Mouse (Mus musculus): ENCODE results near the gene Epb41l2. TPM values are rescaled to one million over a fixed set of nuclear protein-coding genes. Genes with fewer than 3 reads are reported as not detected.

Epb41l2 gene
- polyA plus RNA-seq, 1 experiment, result 44.5 TPM

DNA sequence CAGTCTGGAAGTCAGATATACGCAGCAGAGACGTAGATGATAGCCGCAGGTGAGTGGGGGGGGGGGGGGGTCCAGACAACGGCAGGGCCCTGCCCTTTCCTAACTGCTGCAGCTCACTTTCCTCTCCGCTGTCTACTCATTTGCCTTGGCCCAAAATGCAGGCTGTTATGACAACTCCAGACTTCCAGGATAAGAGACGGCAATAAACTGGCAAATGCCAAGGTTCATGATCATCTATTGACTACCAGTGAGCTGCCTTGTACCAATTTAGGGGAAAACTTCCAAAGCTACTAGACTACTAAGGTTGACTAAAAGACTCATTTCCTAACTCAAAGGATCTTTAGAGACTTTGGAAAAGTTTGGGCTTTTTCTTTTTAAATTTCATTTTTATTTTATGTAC, 177.0 kb downstream of the Epb41l2 start:
- WGBS, result 96% methylated on average over 6 of the region's 6 CpGs
- H3K36me3 ChIP-seq (ENCODE audit: control insufficient read depth, insufficient read depth, low read length), result no peaks in the 10 kb centered on the region
- no peak overlapping the region for H3K4me3 ChIP-seq (ENCODE audit: extremely low read depth, insufficient read depth, insufficient read length)
- no peak overlapping the region for H3K27ac ChIP-seq (ENCODE audit: insufficient read depth, low read length)
- H3K27me3 ChIP-seq (ENCODE audit: control insufficient read depth, insufficient read depth, low read length), result no peaks in the 10 kb centered on the region
- DNase-seq (ENCODE audit: low read depth in 1 of 2, low spot score in 2 of 2), result no peak
- TF ChIP-seq CTCF (IDR thresholded peaks at IDR 0.05; ENCODE audit: extremely low read depth, insufficient read depth, insufficient read length, insufficient replicate concordance) (no peak), POLR2A (IDR thresholded peaks at IDR 0.05; ENCODE audit: low read depth, low read length) (no peak)
- H3K4me1 ChIP-seq (ENCODE audit: control insufficient read depth, insufficient read depth, insufficient read length), result no peaks in the 10 kb centered on the region

DNA sequence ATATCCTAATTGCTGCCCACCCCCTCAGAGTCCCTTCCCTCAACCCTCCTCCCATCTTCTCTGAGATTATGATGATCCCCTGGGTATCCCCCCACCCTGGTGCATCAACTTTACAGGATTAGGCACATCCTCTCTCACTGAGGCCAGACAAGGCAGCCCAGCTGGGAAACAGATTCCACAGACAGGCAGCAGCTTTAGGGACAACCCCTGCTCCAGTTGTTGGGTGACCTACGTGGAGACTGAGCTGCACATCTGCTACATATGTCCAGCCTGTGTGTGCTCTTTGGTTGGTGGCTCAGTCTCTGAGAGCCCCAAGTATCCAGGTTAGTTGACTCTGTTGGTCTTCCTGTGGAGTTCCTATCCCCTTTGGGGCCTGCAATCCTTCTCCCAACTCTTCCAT, 179.1 kb downstream of the Epb41l2 start:
- Histone ChIP-seq H3K36me3 (ENCODE audit: control insufficient read depth, insufficient read depth, low read length) (no peaks in the 10 kb centered on the region), H3K4me3 (ENCODE audit: extremely low read depth, insufficient read depth, insufficient read length) (no peak overlapping the region), H3K27ac (ENCODE audit: insufficient read depth, low read length) (no peak overlapping the region), H3K4me1 (ENCODE audit: control insufficient read depth, insufficient read depth, insufficient read length) (no peaks in the 10 kb centered on the region), H3K27me3 (ENCODE audit: control insufficient read depth, insufficient read depth, low read length) (no peaks in the 10 kb centered on the region)
- TF ChIP-seq CTCF (IDR thresholded peaks at IDR 0.05; ENCODE audit: extremely low read depth, insufficient read depth, insufficient read length, insufficient replicate concordance) (no peak), POLR2A (IDR thresholded peaks at IDR 0.05; ENCODE audit: low read depth, low read length) (no peak)
- WGBS, result 91% methylated on average over 1 of the region's 1 CpGs
- no peak for DNase-seq (ENCODE audit: low read depth in 1 of 2, low spot score in 2 of 2)

DNA sequence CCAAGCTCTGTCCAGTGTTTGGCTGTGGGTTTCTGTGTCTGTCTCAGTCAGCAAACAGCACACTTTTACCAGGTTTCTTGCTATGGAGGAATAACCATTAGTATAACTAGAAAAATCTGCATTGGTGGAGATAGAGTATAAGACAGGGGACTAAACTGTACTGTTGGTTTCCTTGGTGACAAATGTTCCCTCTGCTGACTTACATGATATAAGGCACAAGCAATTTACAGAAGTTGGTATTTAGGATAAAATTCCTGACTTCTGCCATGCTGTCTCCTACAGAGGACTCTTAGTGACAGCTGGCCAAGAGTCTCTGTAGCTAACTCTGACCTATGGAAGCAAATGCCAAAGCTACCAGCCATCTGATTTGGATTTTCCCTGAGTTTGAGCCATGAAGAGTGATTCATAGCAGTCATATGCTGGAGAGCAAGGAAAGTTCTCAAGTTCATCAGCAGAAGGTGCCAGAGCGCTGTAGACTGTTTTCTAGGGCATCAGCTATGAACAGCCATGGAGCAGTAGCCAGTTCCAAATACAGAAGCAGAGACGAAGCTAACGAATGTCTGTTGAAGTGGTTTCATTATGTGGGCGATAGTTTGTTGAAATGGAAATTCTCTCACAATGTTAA, 179.7 kb downstream of the Epb41l2 start:
- Histone ChIP-seq H3K4me1 (ENCODE audit: control insufficient read depth, insufficient read depth, insufficient read length) (no peaks in the 10 kb centered on the region), H3K27me3 (ENCODE audit: control insufficient read depth, insufficient read depth, low read length) (no peaks in the 10 kb centered on the region), H3K4me3 (ENCODE audit: extremely low read depth, insufficient read depth, insufficient read length) (no peak overlapping the region), H3K36me3 (ENCODE audit: control insufficient read depth, insufficient read depth, low read length) (no peaks in the 10 kb centered on the region), H3K27ac (ENCODE audit: insufficient read depth, low read length) (no peak overlapping the region)
- DNase-seq (ENCODE audit: low read depth in 1 of 2, low spot score in 2 of 2), result no peak
- 88% methylated on average over 4 of the region's 4 CpGs for WGBS
- no peak for TF ChIP-seq POLR2A (IDR thresholded peaks at IDR 0.05; ENCODE audit: low read depth, low read length)
- TF ChIP-seq CTCF (IDR thresholded peaks at IDR 0.05; ENCODE audit: extremely low read depth, insufficient read depth, insufficient read length, insufficient replicate concordance), result no peak

DNA sequence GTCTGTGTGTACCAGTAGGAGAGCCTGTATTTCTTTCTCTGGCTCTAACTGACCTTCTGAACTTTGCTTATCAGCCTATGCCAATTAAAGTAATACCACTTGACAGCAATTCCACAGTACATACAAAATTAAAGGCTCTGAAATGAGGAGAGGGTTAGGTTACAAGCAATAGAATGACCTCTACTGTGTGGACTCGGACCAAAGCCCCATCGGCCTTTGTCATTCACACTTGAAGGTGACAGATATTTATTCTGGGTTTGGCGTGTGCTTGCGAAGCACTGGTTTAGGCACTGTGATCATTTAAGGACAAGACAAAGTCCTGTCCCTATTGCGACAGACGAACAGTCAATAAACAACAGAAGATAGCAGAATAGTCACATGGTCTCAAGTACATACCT, 180.2 kb downstream of the Epb41l2 start:
- TF ChIP-seq POLR2A (IDR thresholded peaks at IDR 0.05; ENCODE audit: low read depth, low read length) (no peak), CTCF (IDR thresholded peaks at IDR 0.05; ENCODE audit: extremely low read depth, insufficient read depth, insufficient read length, insufficient replicate concordance) (no peak)
- Histone ChIP-seq H3K36me3 (ENCODE audit: control insufficient read depth, insufficient read depth, low read length) (no peaks in the 10 kb centered on the region), H3K27me3 (ENCODE audit: control insufficient read depth, insufficient read depth, low read length) (no peaks in the 10 kb centered on the region), H3K27ac (ENCODE audit: insufficient read depth, low read length) (no peak overlapping the region), H3K4me1 (ENCODE audit: control insufficient read depth, insufficient read depth, insufficient read length) (no peaks in the 10 kb centered on the region), H3K4me3 (ENCODE audit: extremely low read depth, insufficient read depth, insufficient read length) (no peak overlapping the region)
- no peak for DNase-seq (ENCODE audit: low read depth in 1 of 2, low spot score in 2 of 2)
- 89% methylated on average over 6 of the region's 6 CpGs for WGBS

- no peak overlapping the region for H3K4me3 ChIP-seq (ENCODE audit: extremely low read depth, insufficient read depth, insufficient read length)
- 96% methylated on average over 3 of the region's 3 CpGs for WGBS
- H3K4me1 ChIP-seq (ENCODE audit: control insufficient read depth, insufficient read depth, insufficient read length), result no peaks in the 10 kb centered on the region
Observed at GRCm38 (mm10) chr10:25541097-25541496, 181.5 kb downstream of the Epb41l2 start.

GRCm38 (mm10) chr10:25552936-25553335, 193.3 kb downstream of the Epb41l2 start:
- no peak overlapping the region for H3K27ac ChIP-seq (ENCODE audit: insufficient read depth, low read length)
- TF ChIP-seq POLR2A (IDR thresholded peaks at IDR 0.05; ENCODE audit: low read depth, low read length) (no peak), CTCF (IDR thresholded peaks at IDR 0.05; ENCODE audit: extremely low read depth, insufficient read depth, insufficient read length, insufficient replicate concordance) (no peak)
- no peak for DNase-seq (ENCODE audit: low read depth in 1 of 2, low spot score in 2 of 2)
- WGBS, result 88% methylated on average over 4 of the region's 4 CpGs
- no peak overlapping the region for H3K4me3 ChIP-seq (ENCODE audit: extremely low read depth, insufficient read depth, insufficient read length)
- no peaks in the 10 kb centered on the region for H3K36me3 ChIP-seq (ENCODE audit: control insufficient read depth, insufficient read depth, low read length)
- no peaks in the 10 kb centered on the region for H3K4me1 ChIP-seq (ENCODE audit: control insufficient read depth, insufficient read depth, insufficient read length)
- no peaks in the 10 kb centered on the region for H3K27me3 ChIP-seq (ENCODE audit: control insufficient read depth, insufficient read depth, low read length)

More at GRCm38 (mm10) chr10:25541097-25541496, 181.5 kb downstream of the Epb41l2 start:
- no peak for TF ChIP-seq CTCF (IDR thresholded peaks at IDR 0.05; ENCODE audit: extremely low read depth, insufficient read depth, insufficient read length, insufficient replicate concordance)
- TF ChIP-seq POLR2A (IDR thresholded peaks at IDR 0.05; ENCODE audit: low read depth, low read length), result no peak
- no peaks in the 10 kb centered on the region for H3K36me3 ChIP-seq (ENCODE audit: control insufficient read depth, insufficient read depth, low read length)
- no peak overlapping the region for H3K27ac ChIP-seq (ENCODE audit: insufficient read depth, low read length)
- H3K27me3 ChIP-seq (ENCODE audit: control insufficient read depth, insufficient read depth, low read length), result no peaks in the 10 kb centered on the region
- DNase-seq (ENCODE audit: low read depth in 1 of 2, low spot score in 2 of 2), result no peak

All from spleen, adult 2 months (tissue).